Mouse (Mus musculus) limb, embryonic 13.5 days (tissue): ENCODE results near the gene Tab1. TPM values are rescaled to one million over a fixed set of nuclear protein-coding genes. Genes with fewer than 3 reads are reported as not detected.

Experiments
- ATAC-seq: fragments of 200-750 bp; cut with Nextera tagmentation; 2 replicates; pipeline ENCODE4 v1.8.0; 2017; ENCODE audit warnings: low read depth, moderate number of reproducible peaks, moderate TSS enrichment; ENCODE audit not compliant: low FRiP score
- H3K27ac ChIP-seq: fragments of 300-500 bp; sonication (generic); 2 replicates; pipeline ENCODE4 v1.5.1; 2015; ENCODE audit warnings: inconsistent platforms, mild to moderate bottlenecking, moderate library complexity
- H3K27me3 ChIP-seq: fragments of 300-500 bp; sonication (generic); 2 replicates; pipeline ENCODE4 v1.6.1; 2015; ENCODE audit warnings: mild to moderate bottlenecking, inconsistent platforms
- H3K36me3 ChIP-seq: fragments of 300-500 bp; sonication (generic); 2 replicates; pipeline ENCODE4 v1.6.1; 2015; ENCODE audit warnings: inconsistent platforms, mild to moderate bottlenecking, moderate library complexity
- H3K4me1 ChIP-seq: fragments of 300-500 bp; sonication (generic); 2 replicates; pipeline ENCODE4 v1.6.1; 2015; ENCODE audit warnings: inconsistent platforms
- H3K4me2 ChIP-seq: fragments of 300-500 bp; sonication (generic); replicated peaks from 2 replicates; pipeline ENCODE4 v1.6.1; 2015; ENCODE audit warnings: inconsistent platforms, mild to moderate bottlenecking, moderate library complexity
- H3K4me3 ChIP-seq: fragments of 300-500 bp; sonication (generic); 2 replicates; pipeline ENCODE4 v1.5.1; 2015; ENCODE audit warnings: moderate library complexity, mild to moderate bottlenecking, inconsistent platforms
- H3K9ac ChIP-seq: fragments of 300-500 bp; sonication (generic); 2 replicates; pipeline ENCODE4 v1.6.1; 2015; ENCODE audit warnings: mild to moderate bottlenecking, inconsistent platforms
- H3K9me3 ChIP-seq: fragments of 300-500 bp; sonication (generic); 2 replicates; pipeline ENCODE4 v1.6.1; 2016; ENCODE audit warnings: inconsistent platforms
- WGBS: fragments of 180-500 bp; shearing (Covaris S2); methylation state at CpG from one replicate; pipeline ENCODE4 v1.1.7; 2015; 5-methylcytosine and 5-hydroxymethylcytosine counted together
- polyA plus RNA-seq: library from polyadenylated mRNA; unstranded; fragments of >200 nt; fragmentation: Nextera tagmentation; extraction: Ambion mirVana; gene quantifications from 2 replicates; pipeline ENCODE4 v1.2.1, GENCODE M21; 2015

Tab1 gene
- polyA plus RNA-seq, 1 experiment from 2014 or later, result 45.6 TPM

GRCm38 (mm10) chr15:80129982-80130381, 2.9 kb upstream of the Tab1 start:
- Histone ChIP-seq H3K27ac (no peak overlapping the region), H3K27me3 (no peaks in the 10 kb centered on the region), H3K36me3 (0 out of 2 replicates have a peak, but pooled peaks cover 3% of the 10 kb centered on the region), H3K4me3 (no peak overlapping the region), H3K4me1 (peaks cover 22% of the 10 kb centered on the region), H3K9me3 (no peaks in the 10 kb centered on the region), H3K9ac (no peak overlapping the region), H3K4me2 (no peak overlapping the region)
- WGBS, result 87% methylated on average over 6 of the region's 6 CpGs
- ATAC-seq, result no peak

- Histone ChIP-seq H3K36me3 (0 out of 2 replicates have a peak, but pooled peaks cover 3% of the 10 kb centered on the region), H3K4me1 (peaks cover 15% of the 10 kb centered on the region), H3K4me3 (no peak overlapping the region), H3K9me3 (no peaks in the 10 kb centered on the region), H3K9ac (no peak overlapping the region), H3K4me2 (no peak overlapping the region), H3K27me3 (no peaks in the 10 kb centered on the region), H3K27ac (no peak overlapping the region)
- no peak for ATAC-seq
- WGBS, result 83% methylated on average over 5 of the region's 5 CpGs
Observed at GRCm38 (mm10) chr15:80130689-80131088, 2.2 kb upstream of the Tab1 start.

GRCm38 (mm10) chr15:80131421-80131820, 1.5 kb upstream of the Tab1 start:
- Histone ChIP-seq H3K4me3 (no peak overlapping the region), H3K9ac (no peak overlapping the region), H3K4me1 (peaks cover 12% of the 10 kb centered on the region), H3K27ac (no peak overlapping the region), H3K27me3 (no peaks in the 10 kb centered on the region), H3K4me2 (no peak overlapping the region), H3K36me3 (peaks cover 8% of the 10 kb centered on the region), H3K9me3 (no peaks in the 10 kb centered on the region)
- ATAC-seq, result no peak
- WGBS, result 81% methylated on average over 6 of the region's 6 CpGs

GRCm38 (mm10) chr15:80132452-80132851, 475 bp upstream of the Tab1 start:
- Histone ChIP-seq H3K4me2 (peak overlapping the region; percentile 95), H3K9me3 (no peaks in the 10 kb centered on the region), H3K36me3 (peaks cover 15% of the 10 kb centered on the region), H3K9ac (peak overlapping the region; percentile 88), H3K4me1 (peaks cover 12% of the 10 kb centered on the region), H3K27ac (peak overlapping the region; percentile 99; the same call in 1 of the 2 replicates), H3K27me3 (no peaks in the 10 kb centered on the region), H3K4me3 (peak overlapping the region; percentile 72)
- WGBS, result 76% methylated on average over 9 of the region's 9 CpGs
- no peak for ATAC-seq

GRCm38 (mm10) chr15:80133682-80134449, 939 bp downstream of the Tab1 start:
- peak overlapping the region; percentile 95 for H3K4me2 ChIP-seq
- H3K36me3 ChIP-seq, result peaks cover 19% of the 10 kb centered on the region
- peak overlapping the region; percentile 88 for H3K9ac ChIP-seq
- WGBS, result 16% methylated on average over 14 of the region's 14 CpGs
- peak overlapping the region; percentile 72 for H3K4me3 ChIP-seq
- peak overlapping the region; percentile 99 for H3K27ac ChIP-seq
- ATAC-seq, result 0 out of 2 replicates have a peak, but pooled peaks have one; percentile 6
- peaks cover 12% of the 10 kb centered on the region for H3K4me1 ChIP-seq
- H3K9me3 ChIP-seq, result no peaks in the 10 kb centered on the region
- H3K27me3 ChIP-seq, result no peaks in the 10 kb centered on the region

- no peak for ATAC-seq
- Histone ChIP-seq H3K9ac (peak overlapping the region; percentile 88), H3K9me3 (no peaks in the 10 kb centered on the region), H3K4me1 (peaks cover 12% of the 10 kb centered on the region), H3K4me3 (peak overlapping the region; percentile 72), H3K36me3 (peaks cover 19% of the 10 kb centered on the region), H3K27me3 (no peaks in the 10 kb centered on the region), H3K27ac (peak overlapping the region; percentile 99; the same call in 1 of the 2 replicates), H3K4me2 (peak overlapping the region; percentile 95)
- WGBS, result 73% methylated on average over 9 of the region's 9 CpGs
Observed at GRCm38 (mm10) chr15:80134450-80134847, 1.5 kb downstream of the Tab1 start.

- ATAC-seq, result no peak
- 95% methylated on average over 2 of the region's 2 CpGs for WGBS
Observed at GRCm38 (mm10) chr15:80135499-80135898, 2.6 kb downstream of the Tab1 start.

GRCm38 (mm10) chr15:80136645-80137044, 3.7 kb downstream of the Tab1 start:
- H3K9me3 ChIP-seq, result no peaks in the 10 kb centered on the region
- H3K4me3 ChIP-seq, result no peak overlapping the region
- no peak overlapping the region for H3K27ac ChIP-seq
- 97% methylated on average over 3 of the region's 3 CpGs for WGBS
- H3K9ac ChIP-seq, result no peak overlapping the region
- no peak for ATAC-seq
- no peaks in the 10 kb centered on the region for H3K27me3 ChIP-seq
- peaks cover 37% of the 10 kb centered on the region for H3K36me3 ChIP-seq
- H3K4me1 ChIP-seq, result peaks cover 12% of the 10 kb centered on the region
- H3K4me2 ChIP-seq, result no peak overlapping the region

More at GRCm38 (mm10) chr15:80135499-80135898, 2.6 kb downstream of the Tab1 start:
- H3K36me3 ChIP-seq, result peaks cover 26% of the 10 kb centered on the region
- H3K27ac ChIP-seq, result no peak overlapping the region
- H3K4me3 ChIP-seq, result no peak overlapping the region
- no peaks in the 10 kb centered on the region for H3K9me3 ChIP-seq
- no peaks in the 10 kb centered on the region for H3K27me3 ChIP-seq
- H3K4me1 ChIP-seq, result peaks cover 12% of the 10 kb centered on the region
- no peak overlapping the region for H3K4me2 ChIP-seq
- no peak overlapping the region for H3K9ac ChIP-seq

- H3K27ac ChIP-seq, result no peak overlapping the region
- no peak overlapping the region for H3K4me3 ChIP-seq
- no peaks in the 10 kb centered on the region for H3K9me3 ChIP-seq
- no peak for ATAC-seq
- no peaks in the 10 kb centered on the region for H3K27me3 ChIP-seq
- WGBS, result 82% methylated on average over 17 of the region's 17 CpGs
- H3K4me1 ChIP-seq, result peaks cover 12% of the 10 kb centered on the region
- H3K9ac ChIP-seq, result 0 out of 2 replicates have a peak overlapping the region, but pooled peaks have one; percentile 8
- peaks cover 51% of the 10 kb centered on the region for H3K36me3 ChIP-seq
- H3K4me2 ChIP-seq, result no peak overlapping the region
Observed at GRCm38 (mm10) chr15:80137945-80138791, 5.2 kb downstream of the Tab1 start.

- Histone ChIP-seq H3K27me3 (no peaks in the 10 kb centered on the region), H3K4me3 (no peak overlapping the region), H3K4me2 (no peak overlapping the region), H3K9ac (no peak overlapping the region), H3K9me3 (no peaks in the 10 kb centered on the region), H3K36me3 (peaks cover 66% of the 10 kb centered on the region), H3K27ac (no peak overlapping the region), H3K4me1 (no peaks in the 10 kb centered on the region)
- no peak for ATAC-seq
- WGBS, result 95% methylated on average over 2 of the region's 2 CpGs
Observed at GRCm38 (mm10) chr15:80140302-80140701, 7.4 kb downstream of the Tab1 start.

GRCm38 (mm10) chr15:80140878-80141277, 8.0 kb downstream of the Tab1 start:
- no peak for ATAC-seq
- Histone ChIP-seq H3K9ac (no peak overlapping the region), H3K4me3 (no peak overlapping the region), H3K4me1 (peaks cover 1% of the 10 kb centered on the region; the same call in 1 of the 2 replicates), H3K27ac (no peak overlapping the region), H3K27me3 (no peaks in the 10 kb centered on the region), H3K4me2 (no peak overlapping the region), H3K9me3 (no peaks in the 10 kb centered on the region), H3K36me3 (peaks cover 72% of the 10 kb centered on the region)
- 97% methylated on average over 3 of the region's 3 CpGs for WGBS

GRCm38 (mm10) chr15:80142130-80142529, 9.2 kb downstream of the Tab1 start:
- no peak for ATAC-seq
- 97% methylated on average over 3 of the region's 3 CpGs for WGBS
- H3K36me3 ChIP-seq, result peaks cover 62% of the 10 kb centered on the region

More at GRCm38 (mm10) chr15:80142130-80142529, 9.2 kb downstream of the Tab1 start:
- Histone ChIP-seq H3K9me3 (no peaks in the 10 kb centered on the region), H3K27ac (no peak overlapping the region), H3K9ac (no peak overlapping the region), H3K4me3 (no peak overlapping the region), H3K4me1 (peaks cover 9% of the 10 kb centered on the region), H3K4me2 (no peak overlapping the region), H3K27me3 (no peaks in the 10 kb centered on the region)
